Mouse (Mus musculus): Measurements from ENCODE around the gene Gper1.

DNA sequence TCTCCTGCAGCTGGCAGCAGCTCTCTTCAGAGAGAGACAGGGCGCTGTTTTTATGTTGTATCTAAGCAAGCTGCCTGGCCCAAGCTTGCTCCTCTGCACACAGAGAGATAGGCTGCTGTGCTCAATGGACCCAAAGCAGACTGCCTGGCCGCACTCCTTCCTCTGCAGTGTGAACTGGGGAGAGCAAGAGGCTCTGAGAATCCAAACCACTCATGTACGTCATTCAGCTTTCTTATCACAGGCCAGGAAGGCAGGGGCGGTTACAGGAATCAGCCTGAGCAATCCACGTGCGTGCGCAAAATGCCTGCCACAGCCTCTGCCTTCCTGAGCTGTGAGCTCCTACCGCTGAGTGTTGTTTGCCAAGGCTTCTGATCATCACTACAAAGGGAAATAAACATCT, 40.2 kb upstream of the Gper1 start:
- TF ChIP-seq CTCF (IDR thresholded peaks at IDR 0.05; ENCODE audit: insufficient read depth, low read length) (no peak), POLR2A (IDR thresholded peaks at IDR 0.05; ENCODE audit: borderline replicate concordance, extremely low read depth, low read depth, low read length) (peak; percentile 97)

Data from lung, adult 2 months (tissue).